9 mouse cellular contexts compared by ENCODE assay signal in the genomic region with DNA sequence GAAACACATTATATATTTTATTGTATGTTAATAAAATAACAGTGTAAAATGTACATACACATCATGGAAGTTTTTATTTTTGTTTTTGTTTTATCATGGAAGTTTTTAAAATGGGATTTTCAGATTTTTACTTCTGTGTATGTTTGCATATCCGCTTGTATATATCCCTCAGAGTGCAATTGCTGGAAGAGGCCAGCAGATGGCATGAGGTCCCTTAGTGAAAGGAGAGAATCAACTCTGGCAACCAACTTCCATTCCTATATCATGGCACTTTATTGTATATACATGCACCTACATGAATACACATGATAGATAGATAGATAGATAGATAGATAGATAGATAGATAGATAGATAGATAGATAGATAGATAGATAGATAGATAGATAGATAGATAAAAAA. TPM values are rescaled to one million over a fixed set of nuclear protein-coding genes. Genes with fewer than 3 reads are reported as not detected.
DNase-seq lines count a peak whose midpoint lies in the region; ATAC-seq and TF ChIP-seq lines count a peak whose summit lies in the region.
"Had no signal": no experiment of that assay in that cellular context is flagged by ENCODE, and none has a peak within 500 bp of the region (broad histone marks: within the 10 kb centered on the region; RNA-seq: fewer than 3 reads in every experiment).

No protein-coding gene starts in this region.

- H3K4me1 ChIP-seq in lung, postnatal 0 days (ENCODE audit: insufficient read depth, low read depth, low read length): no peaks in the 10 kb centered on the region; the same call in 1 of the 2 replicates
- H3K4me1 ChIP-seq in lung, adult 2 months (ENCODE audit: control insufficient read depth, insufficient read depth, low read length): peaks cover 3% of the 10 kb centered on the region

- no peaks in the 10 kb centered on the region for H3K9me3 ChIP-seq in lung, postnatal 0 days (ENCODE audit: low read length)
- H3K9me3 ChIP-seq: midbrain, embryonic 13.5 days had no signal

- H3K27ac ChIP-seq in lung, postnatal 0 days (ENCODE audit: low read length): no peak overlapping the region
- H3K27ac ChIP-seq: midbrain, embryonic 13.5 days had no signal

- TF ChIP-seq EP300 in lung, postnatal 0 days (IDR thresholded peaks at IDR 0.05): no peak

- ATAC-seq in lung, postnatal 0 days: no peak
- ATAC-seq: midbrain, embryonic 13.5 days had no signal

- no peak overlapping the region for H3K9ac ChIP-seq in lung, postnatal 0 days (replicated peaks; ENCODE audit: low read depth)
- H3K9ac ChIP-seq: midbrain, embryonic 13.5 days had no signal

- peaks cover 32% of the 10 kb centered on the region for H3K36me3 ChIP-seq in lung, postnatal 0 days (ENCODE audit: insufficient read depth, low read length)

- peak; percentile 65 for TF ChIP-seq CTCF in lung, postnatal 0 days (IDR thresholded peaks at IDR 0.05)
- no peak for TF ChIP-seq CTCF in lung, adult 2 months (IDR thresholded peaks at IDR 0.05; ENCODE audit: insufficient read depth, low read length)

- no peak for TF ChIP-seq POLR2A in lung, adult 2 months (IDR thresholded peaks at IDR 0.05; ENCODE audit: borderline replicate concordance, extremely low read depth, low read depth, low read length)

- H3K27me3 ChIP-seq in lung, postnatal 0 days (replicated peaks; ENCODE audit: insufficient read depth, low read length): no peaks in the 10 kb centered on the region
- H3K27me3 ChIP-seq: midbrain, embryonic 13.5 days had no signal

- 100% methylated on average over 1 of the region's 1 CpGs for WGBS in lung, postnatal 0 days
- WGBS in lung, adult 2 months: 100% methylated on average over 1 of the region's 1 CpGs

- H3K4me2 ChIP-seq in lung, postnatal 0 days (replicated peaks; ENCODE audit: low read depth, low read length): no peak overlapping the region
- H3K4me2 ChIP-seq: midbrain, embryonic 13.5 days had no signal

- peak; percentile 16 for DNase-seq in heart, adult 11 months
- no peak for DNase-seq in heart, adult 8-10 months (ENCODE audit: low spot score)
- peak; percentile 63 for DNase-seq in lung, postnatal 0 days (ENCODE audit: low spot score)
- DNase-seq in lung, adult 2 months: no peak
- DNase-seq in NIH3T3 (ENCODE audit: low read depth): peak; percentile 39
- peak; percentile 37 for DNase-seq in retina, embryonic 14.5 days (ENCODE audit: low spot score)
- no peak for DNase-seq in spleen, postnatal 10 days (ENCODE audit: low spot score in 2 of 2)
- no peak for DNase-seq in frontal cortex, postnatal 25 days (ENCODE audit: low spot score in 2 of 2)

- H3K4me3 ChIP-seq in lung, postnatal 0 days (ENCODE audit: low read depth, low read length): no peak overlapping the region
- no peak overlapping the region for H3K4me3 ChIP-seq in lung, adult 2 months (replicated peaks; ENCODE audit: extremely low read depth, low read depth, low read length)
- H3K4me3 ChIP-seq: midbrain, embryonic 13.5 days had no signal

RNA-seq across cellular contexts. Expression of a gene that starts 34.4 kb away (rescaled TPM):
- total RNA-seq in heart, adult 8-10 months (2022): 100 to 1,000 TPM; 159 to 211 (median 191) TPM
- polyA plus RNA-seq in lung, postnatal 0 days (2015; fragmentation: Nextera tagmentation; extraction: Ambion mirVana): 35.6 and 36.7 TPM in 2 replicates
- 32.0 and 43.8 TPM in 2 replicates for polyA plus RNA-seq in lung, adult 2 months (2012; rRNA removed)

Comparison
In these comparisons a context has a peak if more than half of its experiments do, and no peak if none do; other contexts are left out.
1. DNase-seq: peak in heart, adult 11 months (single experiment), lung, postnatal 0 days (single experiment), NIH3T3 (single experiment) and retina, embryonic 14.5 days (single experiment); none in heart, adult 8-10 months (single experiment), lung, adult 2 months (single experiment), spleen, postnatal 10 days (0 of 2) and frontal cortex, postnatal 25 days (0 of 2).